Mouse (Mus musculus) neural tube, embryonic 13.5 days (tissue): ENCODE measurements around the gene Btn2a2. TPM values are rescaled to one million over a fixed set of nuclear protein-coding genes. Genes with fewer than 3 reads are reported as not detected.

ENCODE experiments used
- ATAC-seq: fragments of 200-750 bp; cut with Nextera tagmentation; 2 replicates; pipeline ENCODE4 v1.8.0; 2017; ENCODE audit warnings: low read depth, mild to moderate bottlenecking, moderate TSS enrichment, moderate library complexity
- H3K27ac ChIP-seq: fragments of 300-500 bp; sonication (generic); replicated peaks from 2 replicates; pipeline ENCODE4 v1.5.1; 2015; ENCODE audit warnings: moderate library complexity, mild to moderate bottlenecking, inconsistent platforms
- H3K27me3 ChIP-seq: fragments of 300-500 bp; sonication (generic); 2 replicates; pipeline ENCODE4 v1.6.1; 2015; ENCODE audit warnings: mild to moderate bottlenecking, inconsistent platforms
- H3K36me3 ChIP-seq: fragments of 300-500 bp; sonication (generic); 2 replicates; pipeline ENCODE4 v1.6.1; 2015; ENCODE audit warnings: mild to moderate bottlenecking, inconsistent platforms
- H3K4me1 ChIP-seq: fragments of 300-500 bp; sonication (generic); replicated peaks from 2 replicates; pipeline ENCODE4 v1.6.1; 2015; ENCODE audit warnings: inconsistent platforms
- H3K4me2 ChIP-seq: fragments of 300-500 bp; sonication (generic); 2 replicates; pipeline ENCODE4 v1.6.1; 2015; ENCODE audit warnings: inconsistent platforms, mild to moderate bottlenecking, moderate library complexity
- H3K4me3 ChIP-seq: fragments of 300-500 bp; sonication (generic); 2 replicates; pipeline ENCODE4 v1.5.1; 2015; ENCODE audit warnings: mild to moderate bottlenecking, inconsistent platforms
- H3K9ac ChIP-seq: fragments of 300-500 bp; sonication (generic); 2 replicates; pipeline ENCODE4 v1.6.1; 2015; ENCODE audit warnings: moderate library complexity, mild to moderate bottlenecking, inconsistent platforms
- H3K9me3 ChIP-seq: fragments of 300-500 bp; sonication (generic); 2 replicates; pipeline ENCODE4 v1.6.1; 2016; ENCODE audit warnings: inconsistent platforms
- WGBS: fragments of 180-500 bp; shearing (Covaris S2); methylation state at CpG from one replicate; pipeline ENCODE4 v1.1.7; 2015; 5-methylcytosine and 5-hydroxymethylcytosine counted together
- polyA plus RNA-seq: library from polyadenylated mRNA; unstranded; fragments of >200 nt; fragmentation: Nextera tagmentation; extraction: Ambion mirVana; gene quantifications from 2 replicates; pipeline ENCODE4 v1.2.1, GENCODE M21; 2015

Gene Btn2a2
- polyA plus RNA-seq, 1 experiment from 2014 or later = 0.21 TPM

- no peak overlapping the region for H3K27ac ChIP-seq
- H3K9ac ChIP-seq = no peak overlapping the region
- peaks cover 5% of the 10 kb centered on the region; the same call in 1 of the 2 replicates for H3K27me3 ChIP-seq
- no peak overlapping the region for H3K4me3 ChIP-seq
- no peak overlapping the region for H3K4me2 ChIP-seq
- 88% methylated on average over 2 of the region's 2 CpGs for WGBS
- no peak for ATAC-seq
- no peaks in the 10 kb centered on the region for H3K9me3 ChIP-seq
- no peaks in the 10 kb centered on the region for H3K36me3 ChIP-seq
- peaks cover 3% of the 10 kb centered on the region for H3K4me1 ChIP-seq
Measured at GRCm38 (mm10) chr13:23483153-23483552, 5.5 kb downstream of the Btn2a2 start.

GRCm38 (mm10) chr13:23475658-23476057 is 13.0 kb downstream of the Btn2a2 start:
- H3K27me3 ChIP-seq = no peaks in the 10 kb centered on the region
- H3K9ac ChIP-seq = no peak overlapping the region
- no peak for ATAC-seq
- WGBS = 20% methylated on average over 2 of the region's 2 CpGs
- H3K4me3 ChIP-seq = no peak overlapping the region
- H3K4me2 ChIP-seq = no peak overlapping the region
- H3K27ac ChIP-seq = no peak overlapping the region
- no peaks in the 10 kb centered on the region for H3K36me3 ChIP-seq
- no peaks in the 10 kb centered on the region for H3K4me1 ChIP-seq
- no peaks in the 10 kb centered on the region for H3K9me3 ChIP-seq

- Histone ChIP-seq H3K9me3 (no peaks in the 10 kb centered on the region), H3K27me3 (peaks cover 11% of the 10 kb centered on the region; the same call in 1 of the 2 replicates), H3K4me1 (peaks cover 22% of the 10 kb centered on the region), H3K36me3 (no peaks in the 10 kb centered on the region), H3K4me3 (no peak overlapping the region), H3K27ac (no peak overlapping the region), H3K9ac (no peak overlapping the region), H3K4me2 (no peak overlapping the region)
- ATAC-seq = peak; percentile 58; the same call in 1 of the 2 replicates
- 2% methylated on average over 9 of the region's 9 CpGs for WGBS
Measured at GRCm38 (mm10) chr13:23466911-23467310, 21.7 kb downstream of the Btn2a2 start.

- peak overlapping the region; percentile 73 for H3K4me2 ChIP-seq
- WGBS = 61% methylated on average over 1 of the region's 1 CpGs
- H3K27me3 ChIP-seq = peaks cover 11% of the 10 kb centered on the region; the same call in 1 of the 2 replicates
- H3K36me3 ChIP-seq = no peaks in the 10 kb centered on the region
- no peaks in the 10 kb centered on the region for H3K9me3 ChIP-seq
- peaks cover 22% of the 10 kb centered on the region for H3K4me1 ChIP-seq
- H3K27ac ChIP-seq = no peak overlapping the region
- ATAC-seq = no peak
- H3K9ac ChIP-seq = no peak overlapping the region
- no peak overlapping the region for H3K4me3 ChIP-seq
Measured at GRCm38 (mm10) chr13:23466306-23466705, 22.4 kb downstream of the Btn2a2 start.

GRCm38 (mm10) chr13:23465600-23466109 is 23.0 kb downstream of the Btn2a2 start, which contains the start of gene Btn1a1:
Gene Btn1a1, minus strand, starts transcription at chr13:23465901.
- Histone ChIP-seq H3K9me3 (no peaks in the 10 kb centered on the region), H3K4me3 (peak within 1 kb of the TSS; percentile 55), H3K27me3 (peaks cover 11% of the 10 kb centered on the region; the same call in 1 of the 2 replicates), H3K9ac (peak within 1 kb of the TSS; percentile 74), H3K36me3 (no peaks in the 10 kb centered on the region), H3K4me1 (peaks cover 22% of the 10 kb centered on the region), H3K4me2 (peak within 1 kb of the TSS; percentile 73), H3K27ac (no peak within 1 kb of the TSS)
- ATAC-seq = no peak
- WGBS = 4% methylated on average over 7 of the region's 7 CpGs

- H3K27ac ChIP-seq = no peak overlapping the region
- 2% methylated on average over 11 of the region's 11 CpGs for WGBS
- H3K9ac ChIP-seq = peak overlapping the region; percentile 74
- no peak for ATAC-seq
- H3K4me2 ChIP-seq = peak overlapping the region; percentile 73
- H3K9me3 ChIP-seq = no peaks in the 10 kb centered on the region
- H3K4me3 ChIP-seq = peak overlapping the region; percentile 55
- H3K27me3 ChIP-seq = peaks cover 11% of the 10 kb centered on the region; the same call in 1 of the 2 replicates
- peaks cover 22% of the 10 kb centered on the region for H3K4me1 ChIP-seq
- H3K36me3 ChIP-seq = no peaks in the 10 kb centered on the region
Measured at GRCm38 (mm10) chr13:23464841-23465366, 23.8 kb downstream of the Btn2a2 start.

- Histone ChIP-seq H3K4me1 (peaks cover 22% of the 10 kb centered on the region), H3K4me2 (peak overlapping the region; percentile 73), H3K27ac (no peak overlapping the region), H3K9me3 (no peaks in the 10 kb centered on the region), H3K36me3 (no peaks in the 10 kb centered on the region), H3K9ac (peak overlapping the region; percentile 74), H3K4me3 (peak overlapping the region; percentile 55), H3K27me3 (peaks cover 15% of the 10 kb centered on the region; the same call in 1 of the 2 replicates)
- under 1% methylated on average over 29 of the region's 29 CpGs for WGBS
- peak; percentile 71; the same call in 1 of the 2 replicates for ATAC-seq
Measured at GRCm38 (mm10) chr13:23464224-23464637, 24.4 kb downstream of the Btn2a2 start.

GRCm38 (mm10) chr13:23463381-23464223 is 25.1 kb downstream of the Btn2a2 start:
- peaks cover 22% of the 10 kb centered on the region for H3K4me1 ChIP-seq
- H3K27me3 ChIP-seq = peaks cover 20% of the 10 kb centered on the region; the same call in 1 of the 2 replicates
- no peaks in the 10 kb centered on the region for H3K9me3 ChIP-seq
- H3K4me2 ChIP-seq = peak overlapping the region; percentile 73
- H3K4me3 ChIP-seq = peak overlapping the region; percentile 55
- no peak overlapping the region for H3K27ac ChIP-seq
- peak; percentile 66 for ATAC-seq
- peak overlapping the region; percentile 74 for H3K9ac ChIP-seq
- under 1% methylated on average over 21 of the region's 21 CpGs for WGBS
- no peaks in the 10 kb centered on the region for H3K36me3 ChIP-seq

GRCm38 (mm10) chr13:23462669-23463068 is 26.0 kb downstream of the Btn2a2 start:
- H3K9me3 ChIP-seq = no peaks in the 10 kb centered on the region
- no peak overlapping the region for H3K4me3 ChIP-seq
- H3K4me1 ChIP-seq = peaks cover 22% of the 10 kb centered on the region
- H3K9ac ChIP-seq = no peak overlapping the region
- no peak overlapping the region for H3K27ac ChIP-seq
- H3K27me3 ChIP-seq = peaks cover 21% of the 10 kb centered on the region; the same call in 1 of the 2 replicates
- ATAC-seq = no peak
- H3K36me3 ChIP-seq = no peaks in the 10 kb centered on the region
- no peak overlapping the region for H3K4me2 ChIP-seq

GRCm38 (mm10) chr13:23462063-23462462 is 26.6 kb downstream of the Btn2a2 start:
- WGBS = 86% methylated on average over 4 of the region's 4 CpGs
- ATAC-seq = no peak
- no peak overlapping the region for H3K4me2 ChIP-seq
- no peak overlapping the region for H3K27ac ChIP-seq
- peaks cover 21% of the 10 kb centered on the region; the same call in 1 of the 2 replicates for H3K27me3 ChIP-seq
- no peaks in the 10 kb centered on the region for H3K9me3 ChIP-seq
- no peak overlapping the region for H3K4me3 ChIP-seq
- H3K4me1 ChIP-seq = peaks cover 22% of the 10 kb centered on the region
- no peaks in the 10 kb centered on the region for H3K36me3 ChIP-seq
- no peak overlapping the region for H3K9ac ChIP-seq

- no peaks in the 10 kb centered on the region for H3K9me3 ChIP-seq
- H3K9ac ChIP-seq = no peak overlapping the region
- no peak overlapping the region for H3K27ac ChIP-seq
- no peak for ATAC-seq
- H3K36me3 ChIP-seq = no peaks in the 10 kb centered on the region
- 19% methylated on average over 15 of the region's 15 CpGs for WGBS
- peaks cover 10% of the 10 kb centered on the region; the same call in 1 of the 2 replicates for H3K27me3 ChIP-seq
- no peak overlapping the region for H3K4me3 ChIP-seq
- H3K4me2 ChIP-seq = peak overlapping the region; percentile 30
- peaks cover 5% of the 10 kb centered on the region for H3K4me1 ChIP-seq
Measured at GRCm38 (mm10) chr13:23459264-23459846, 29.3 kb downstream of the Btn2a2 start.

- H3K4me2 ChIP-seq = peak overlapping the region; percentile 54
- ATAC-seq = no peak
- peak overlapping the region; percentile 74 for H3K4me3 ChIP-seq
- H3K27me3 ChIP-seq = peaks cover 3% of the 10 kb centered on the region; the same call in 1 of the 2 replicates
- peaks cover 4% of the 10 kb centered on the region for H3K4me1 ChIP-seq
- peak overlapping the region; percentile 80; the same call in 1 of the 2 replicates for H3K27ac ChIP-seq
- H3K9ac ChIP-seq = peak overlapping the region; percentile 76
- no peaks in the 10 kb centered on the region for H3K36me3 ChIP-seq
- H3K9me3 ChIP-seq = no peaks in the 10 kb centered on the region
- WGBS = under 1% methylated on average over 9 of the region's 9 CpGs
Measured at GRCm38 (mm10) chr13:23453926-23454325, 34.7 kb downstream of the Btn2a2 start.
